Mouse (Mus musculus): ENCODE results near the gene Fam166b. TPM values are rescaled to one million over a fixed set of nuclear protein-coding genes. Genes with fewer than 3 reads are reported as not detected.

Fam166b gene
- total RNA-seq, 1 experiment from 2014 or later = not detected

- ATAC-seq (replicated peaks; ENCODE audit: low read depth, poor library complexity, severe bottlenecking) = no peak
Observed at GRCm38 (mm10) chr4:43383246-43384082, 45.5 kb downstream of the Fam166b start.

- ATAC-seq (replicated peaks; ENCODE audit: low read depth, poor library complexity, severe bottlenecking) = no peak
Observed at GRCm38 (mm10) chr4:43382155-43383020, 46.5 kb downstream of the Fam166b start.

- ATAC-seq (replicated peaks; ENCODE audit: low read depth, poor library complexity, severe bottlenecking) = peak; percentile 77
Observed at GRCm38 (mm10) chr4:43381408-43382154, 47.4 kb downstream of the Fam166b start, which contains the start of gene Rusc2. Gene Rusc2 (plus strand): TSS chr4:43381979.

- ATAC-seq (replicated peaks; ENCODE audit: low read depth, poor library complexity, severe bottlenecking) = no peak
Observed at GRCm38 (mm10) chr4:43380951-43381350, 48.0 kb downstream of the Fam166b start.

- ATAC-seq (replicated peaks; ENCODE audit: low read depth, poor library complexity, severe bottlenecking) = no peak
Observed at GRCm38 (mm10) chr4:43379601-43380000, 49.3 kb downstream of the Fam166b start.

Other genes with a start within 250 kb of the Fam166b start
- gene Atp8b5, start 162.0 kb downstream of the Fam166b start, total RNA-seq (2017) = 0.82 and 1.2 TPM in 2 replicates
- gene Rusc2, start 47.2 kb downstream of the Fam166b start, total RNA-seq (2017) = 0.97 and 1.3 TPM in 2 replicates
- gene Tesk1, start 12.8 kb upstream of the Fam166b start, total RNA-seq (2017) = 4.8 and 8.2 TPM in 2 replicates
- 20.8 and 33.3 TPM in 2 replicates for gene Cd72, start 25.5 kb upstream of the Fam166b start, total RNA-seq (2017)
- not detected in 2 replicates for gene Sit1, start 54.6 kb upstream of the Fam166b start, total RNA-seq (2017)
- 50.5 and 62.2 TPM in 2 replicates for gene Ccdc107, start 63.8 kb upstream of the Fam166b start, total RNA-seq (2017)
- 46.1 and 64.5 TPM in 2 replicates for gene Arhgef39, start 70.6 kb upstream of the Fam166b start, total RNA-seq (2017)
- 7.3 and 8.3 TPM in 2 replicates for gene Car9, start 77.8 kb upstream of the Fam166b start, total RNA-seq (2017)
- 8.4 and 10.7 TPM in 2 replicates for gene Tpm2, start 94.6 kb upstream of the Fam166b start, total RNA-seq (2017)
- gene Creb3, start 133.2 kb upstream of the Fam166b start, total RNA-seq (2017) = 20.5 and 22.7 TPM in 2 replicates
- 262 and 295 TPM in 2 replicates for gene Tln1, start 133.6 kb upstream of the Fam166b start, total RNA-seq (2017)
- 14.4 and 35.2 TPM in 2 replicates for gene Rgp1, start 149.6 kb upstream of the Fam166b start, total RNA-seq (2017)
- gene Gba2, start 149.7 kb upstream of the Fam166b start, total RNA-seq (2017) = 10.2 and 11.8 TPM in 2 replicates
- gene Msmp, start 155.4 kb upstream of the Fam166b start, total RNA-seq (2017) = not detected in 2 replicates
- gene Npr2, start 202.8 kb upstream of the Fam166b start, total RNA-seq (2017) = 0.39 and 0.96 TPM in 2 replicates
- not detected in 2 replicates for gene Spag8, start 224.5 kb upstream of the Fam166b start, total RNA-seq (2017)
- 34.1 and 56.1 TPM in 2 replicates for gene Hint2, start 227.3 kb upstream of the Fam166b start, total RNA-seq (2017)
- gene Tmem8b, start 239.8 kb upstream of the Fam166b start, total RNA-seq (2017) = 1.4 and 2.5 TPM in 2 replicates
- gene Fam221b, start 240.0 kb upstream of the Fam166b start, total RNA-seq (2017) = 0.55 and 0.92 TPM in 2 replicates

Measured in common myeloid progenitor, adult 5-6 weeks (primary cell).